Mouse (Mus musculus) right cerebral cortex, adult 18-20 months (tissue): ENCODE data around the gene Rab3il1.

ENCODE experiments used
- DNase-seq: peaks from one replicate; pipeline ENCODE4 v3.0.0; 2022; ENCODE audit warnings: mixed read lengths

Rab3il1 gene

GRCm38 (mm10) chr19:10042816-10043215, 41.3 kb downstream of the Rab3il1 start:
- no peak for DNase-seq

GRCm38 (mm10) chr19:10043643-10044042, 42.2 kb downstream of the Rab3il1 start:
- no peak for DNase-seq

- DNase-seq = no peak
Observed at GRCm38 (mm10) chr19:10045707-10046106, 44.2 kb downstream of the Rab3il1 start.

- no peak for DNase-seq
Observed at GRCm38 (mm10) chr19:10046346-10046745, 44.9 kb downstream of the Rab3il1 start.

GRCm38 (mm10) chr19:10046983-10047382, 45.5 kb downstream of the Rab3il1 start:
- DNase-seq = no peak

- DNase-seq = no peak
Observed at GRCm38 (mm10) chr19:10049533-10049932, 48.1 kb downstream of the Rab3il1 start.

- no peak for DNase-seq
Observed at GRCm38 (mm10) chr19:10050438-10050837, 49.0 kb downstream of the Rab3il1 start.

GRCm38 (mm10) chr19:10052698-10053097, 51.2 kb downstream of the Rab3il1 start:
- no peak for DNase-seq

- no peak for DNase-seq
Observed at GRCm38 (mm10) chr19:10053692-10054260, 52.3 kb downstream of the Rab3il1 start.

- DNase-seq = no peak
Observed at GRCm38 (mm10) chr19:10054361-10055075, 53.0 kb downstream of the Rab3il1 start.

GRCm38 (mm10) chr19:10055261-10055660, 53.8 kb downstream of the Rab3il1 start:
- DNase-seq = no peak

- DNase-seq = no peak
Observed at GRCm38 (mm10) chr19:10055783-10056660, 54.6 kb downstream of the Rab3il1 start.

GRCm38 (mm10) chr19:10056686-10057085, 55.2 kb downstream of the Rab3il1 start:
- DNase-seq = no peak

GRCm38 (mm10) chr19:10057486-10058351, 56.2 kb downstream of the Rab3il1 start:
- no peak for DNase-seq

- DNase-seq = no peak
Observed at GRCm38 (mm10) chr19:10058352-10058825, 56.9 kb downstream of the Rab3il1 start.

GRCm38 (mm10) chr19:10058876-10059427, 57.5 kb downstream of the Rab3il1 start:
- no peak for DNase-seq

- DNase-seq = peak; percentile 41
Observed at GRCm38 (mm10) chr19:10059911-10060567, 58.6 kb downstream of the Rab3il1 start.

GRCm38 (mm10) chr19:10060783-10061590, 59.5 kb downstream of the Rab3il1 start:
- DNase-seq = no peak

- no peak for DNase-seq
Observed at GRCm38 (mm10) chr19:10061624-10062023, 60.2 kb downstream of the Rab3il1 start.

GRCm38 (mm10) chr19:10062292-10062691, 60.8 kb downstream of the Rab3il1 start:
- no peak for DNase-seq

- no peak for DNase-seq
Observed at GRCm38 (mm10) chr19:10062862-10063261, 61.4 kb downstream of the Rab3il1 start.
